Mouse (Mus musculus): Measurements from ENCODE around the gene Atp2c2. TPM values are rescaled to one million over a fixed set of nuclear protein-coding genes. Genes with fewer than 3 reads are reported as not detected.

The Atp2c2 gene
- total RNA-seq, 1 experiment from 2014 or later = 0.67 TPM

- no peak for DNase-seq
Measured at GRCm38 (mm10) chr8:119742409-119742808, 42.6 kb downstream of the Atp2c2 start.

DNA sequence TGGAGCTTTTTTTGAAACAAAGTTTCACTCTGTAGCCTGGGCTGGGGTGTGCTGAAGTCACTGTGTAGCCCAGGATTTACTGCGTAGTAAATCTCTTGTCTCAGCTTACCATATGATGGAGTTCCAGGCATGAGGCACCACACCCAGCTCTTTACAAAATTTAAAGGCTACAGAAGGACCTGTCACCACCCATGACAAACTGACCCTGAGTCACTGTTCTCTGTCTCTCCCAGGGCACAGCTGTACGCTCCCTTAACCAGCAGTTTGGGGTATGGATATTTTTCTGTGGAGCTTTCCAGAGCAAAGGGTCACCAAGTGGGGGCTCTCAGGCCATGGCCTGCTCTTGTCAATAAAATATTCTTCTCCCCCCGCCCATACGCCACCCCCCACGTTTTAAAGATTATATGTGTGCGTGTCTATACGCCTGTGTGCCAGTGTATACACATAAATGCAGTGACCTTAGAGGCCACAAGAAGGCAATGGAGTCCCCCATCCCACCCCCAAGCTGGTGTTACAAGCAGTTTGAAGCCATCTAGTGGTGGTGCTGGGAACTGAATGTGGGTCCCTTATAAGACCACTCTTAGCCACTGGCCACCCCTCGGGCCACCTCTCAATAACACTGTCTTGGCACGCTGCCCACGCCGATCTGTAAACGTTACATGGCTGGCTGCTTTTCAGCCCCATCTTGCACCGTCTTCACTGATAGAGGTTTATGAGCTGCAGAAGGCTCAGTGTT lies 43.6 kb downstream of the Atp2c2 start:
- peak; percentile 47 for DNase-seq

- no peak for DNase-seq
Measured at GRCm38 (mm10) chr8:119744604-119745003, 44.8 kb downstream of the Atp2c2 start.

- DNase-seq = no peak
Measured at GRCm38 (mm10) chr8:119755238-119756146, 55.7 kb downstream of the Atp2c2 start.

DNA sequence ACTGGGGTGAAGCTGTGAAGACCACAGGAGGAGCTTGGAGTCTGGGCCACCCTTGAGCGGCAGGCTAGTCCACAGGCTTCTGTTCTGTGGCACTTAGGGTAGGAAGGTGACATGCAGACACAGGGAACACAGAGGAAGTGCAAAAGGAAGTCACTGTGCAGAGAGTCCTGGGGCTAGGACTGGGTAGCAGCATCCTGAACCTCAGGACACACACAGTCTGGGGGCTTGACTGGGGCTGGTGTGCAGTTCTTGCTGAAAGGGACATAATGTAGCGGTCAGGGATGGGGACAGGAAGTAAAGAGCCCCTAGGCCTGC lies 56.3 kb downstream of the Atp2c2 start:
- DNase-seq = no peak

- no peak for DNase-seq
Measured at GRCm38 (mm10) chr8:119756538-119756937, 56.7 kb downstream of the Atp2c2 start.

GRCm38 (mm10) chr8:119761692-119762091 lies 61.9 kb downstream of the Atp2c2 start:
- no peak for DNase-seq

- no peak for DNase-seq
Measured at GRCm38 (mm10) chr8:119762226-119763220, 62.7 kb downstream of the Atp2c2 start.

DNA sequence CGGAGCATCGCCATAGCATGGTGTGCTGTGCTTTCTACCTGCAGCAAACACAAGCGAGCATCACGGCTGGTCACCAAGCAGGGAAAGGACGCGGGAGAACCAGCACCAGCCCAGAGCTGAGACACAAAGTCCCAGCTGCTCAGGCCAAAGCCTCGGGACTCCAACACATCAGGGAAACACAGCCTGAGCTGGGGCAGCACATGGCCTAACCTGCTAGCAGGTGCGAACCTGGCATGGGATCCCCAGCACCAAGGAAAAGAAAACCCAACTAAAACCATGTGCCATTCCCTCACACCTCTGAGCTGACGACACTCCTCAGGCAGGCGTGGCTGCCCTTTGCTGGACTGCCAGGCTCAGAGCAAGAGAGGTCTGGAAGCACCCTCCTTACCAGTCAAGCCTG lies 65.5 kb downstream of the Atp2c2 start:
- no peak for DNase-seq

DNA sequence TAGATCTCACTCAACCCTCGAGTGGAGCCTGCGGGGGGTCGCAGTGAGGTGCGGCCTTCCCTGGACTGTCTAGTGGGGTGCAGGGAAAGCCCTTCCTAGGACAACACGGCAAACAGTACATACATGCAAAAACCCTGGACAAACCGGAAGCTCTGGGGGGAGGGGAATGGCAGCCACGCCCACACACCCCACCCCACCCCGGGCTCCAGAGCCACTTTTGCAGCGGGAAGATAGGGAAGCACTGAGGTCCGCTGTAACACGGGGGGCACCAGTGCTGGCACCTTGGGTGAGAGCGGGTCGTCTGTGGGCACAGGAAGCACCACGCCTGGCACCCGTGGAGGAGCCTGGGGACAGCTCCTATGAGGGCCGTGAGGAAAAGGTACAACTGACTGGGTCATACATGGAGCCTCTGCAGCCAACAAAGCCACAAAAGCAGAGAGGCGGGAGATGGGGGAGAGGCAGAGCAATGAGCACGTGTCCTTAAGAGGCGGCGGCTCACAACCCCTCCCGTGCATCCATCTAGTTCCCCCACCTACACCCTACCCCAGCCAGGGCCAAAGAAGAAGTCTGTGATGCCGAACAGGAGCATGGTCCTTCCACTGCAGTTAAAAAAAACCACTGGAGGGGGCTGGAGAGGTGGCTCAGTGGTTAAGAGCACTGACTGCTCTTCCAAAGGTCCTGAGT lies 66.1 kb downstream of the Atp2c2 start:
- DNase-seq = no peak

DNA sequence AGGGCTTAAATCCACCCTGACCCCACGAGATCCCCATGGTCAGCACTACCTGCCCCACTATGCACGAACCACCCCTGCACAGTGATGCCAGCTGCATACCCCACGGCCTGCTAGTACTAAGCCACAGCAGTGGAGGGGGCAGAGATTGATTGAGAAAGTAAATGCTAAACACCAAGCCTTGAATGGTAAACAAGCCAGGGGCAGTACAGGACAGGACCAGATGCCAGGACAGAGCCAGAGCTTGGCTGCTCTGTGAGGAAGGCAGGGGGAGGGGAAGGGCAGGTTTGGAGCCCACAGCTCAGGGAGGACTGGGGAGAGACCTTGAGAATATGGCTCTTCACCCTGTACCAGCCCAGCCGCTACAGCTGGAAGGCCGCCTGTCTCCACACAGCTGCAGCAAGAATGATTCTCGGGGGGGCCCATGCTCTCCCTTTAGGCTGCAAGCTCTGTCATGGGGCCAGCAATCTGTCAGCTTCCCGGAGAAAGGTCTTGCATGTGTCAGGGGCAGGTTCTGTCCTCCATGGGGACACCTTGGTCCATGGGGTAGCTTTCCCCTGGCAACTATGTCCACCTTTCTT lies 76.9 kb downstream of the Atp2c2 start:
- no peak for DNase-seq

DNA sequence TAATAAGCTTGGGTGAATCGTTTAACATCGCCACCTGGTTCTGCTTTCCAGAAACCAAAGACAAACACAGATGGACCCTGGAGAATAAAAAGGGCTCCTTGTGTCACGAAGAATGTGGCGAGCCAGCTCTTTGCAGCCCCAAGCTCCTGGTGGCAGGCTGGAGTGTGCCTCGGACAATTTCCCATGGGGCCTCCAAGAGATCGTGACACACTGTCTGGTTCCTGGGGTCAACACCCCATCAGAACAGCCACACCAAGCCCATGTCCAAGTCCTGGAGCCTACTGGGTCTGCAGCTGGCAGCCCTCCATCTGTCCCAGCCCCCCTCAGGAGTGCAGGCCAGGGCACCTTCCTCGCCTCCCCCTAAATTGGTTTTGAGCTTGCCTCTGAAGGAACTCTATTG lies 78.0 kb downstream of the Atp2c2 start:
- DNase-seq = peak; percentile 29

DNA sequence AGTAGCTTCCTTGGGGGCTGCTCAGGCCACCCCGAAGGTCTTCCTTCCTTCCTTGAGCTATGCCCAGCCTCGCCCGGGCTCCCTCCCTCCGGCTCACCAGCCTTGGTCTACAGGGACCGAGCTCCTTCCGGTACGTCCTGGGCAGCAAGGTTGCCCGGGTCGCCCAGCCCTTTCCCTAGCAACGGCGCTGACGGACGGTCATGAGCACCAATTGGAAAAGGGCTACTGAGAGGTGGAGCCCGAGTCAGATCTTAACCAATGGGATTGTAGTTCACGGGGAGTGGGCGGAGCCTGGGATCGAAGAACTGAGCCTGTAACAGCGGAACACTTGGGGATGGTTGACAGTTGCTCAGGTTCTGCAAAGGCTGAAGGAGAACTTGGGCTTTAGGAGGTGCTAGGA lies 78.5 kb downstream of the Atp2c2 start, which contains the start of gene Tldc1:
Tldc1 (minus strand) TSS at position 154 of the 400 bp plus-strand sequence.
- peak; percentile 99 for DNase-seq

DNA sequence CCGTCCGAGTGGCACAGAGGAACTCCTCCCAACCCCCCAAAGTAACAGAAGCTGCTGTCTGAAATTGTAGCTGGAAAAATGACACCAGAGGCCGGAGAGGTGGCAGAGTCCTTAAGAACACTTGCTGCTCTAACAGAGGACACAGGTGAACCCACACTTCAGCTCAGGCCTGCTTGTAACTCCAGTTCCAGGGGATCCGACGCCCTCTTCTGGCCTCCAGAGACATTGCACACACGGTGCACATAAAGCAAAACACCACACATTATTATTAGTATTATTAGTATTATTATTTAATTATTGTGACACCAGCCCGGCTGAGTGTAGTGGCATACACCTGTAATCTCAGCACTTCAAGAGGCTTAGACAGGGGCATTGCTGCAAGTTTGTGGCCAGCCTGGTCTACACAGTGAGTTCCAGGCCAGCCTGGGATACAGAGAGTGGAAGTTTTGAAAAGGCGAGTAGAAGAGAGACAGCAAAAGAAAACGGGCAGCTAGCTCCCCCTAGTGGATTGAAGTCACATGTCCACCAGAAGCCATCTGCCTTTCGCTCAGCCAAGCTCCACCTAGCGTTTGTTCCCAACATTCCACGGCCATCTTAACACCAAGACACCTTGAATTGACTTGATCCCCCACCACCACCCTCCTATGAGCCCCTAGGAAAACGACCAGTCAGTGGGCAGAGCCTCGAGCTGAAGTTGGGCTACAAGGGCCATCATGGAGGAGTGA lies 79.4 kb downstream of the Atp2c2 start:
- peak; percentile 73 for DNase-seq

GRCm38 (mm10) chr8:119780402-119781049 lies 80.7 kb downstream of the Atp2c2 start:
- DNase-seq = no peak

- no peak for DNase-seq
Measured at GRCm38 (mm10) chr8:119781086-119781840, 81.5 kb downstream of the Atp2c2 start.

DNA sequence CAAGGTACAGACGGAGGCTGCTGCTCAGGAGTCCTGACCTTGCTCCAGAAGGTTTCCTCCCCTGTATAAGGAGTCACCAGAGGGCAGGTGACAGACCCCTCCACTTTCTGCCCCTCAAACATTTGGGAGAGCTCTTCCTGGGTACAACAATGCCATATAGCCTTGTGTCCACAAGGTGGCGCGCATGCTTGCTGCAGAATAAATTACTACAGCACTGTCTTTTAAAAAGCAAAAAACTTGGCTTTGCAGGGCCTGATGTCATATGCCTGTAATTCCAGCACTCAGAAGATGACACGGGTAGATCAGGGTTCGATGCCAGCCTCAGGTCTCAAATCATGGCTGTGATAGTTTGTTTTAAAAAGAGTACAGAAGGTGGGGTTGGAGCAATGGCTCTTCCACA lies 82.9 kb downstream of the Atp2c2 start:
- peak; percentile 82 for DNase-seq

DNA sequence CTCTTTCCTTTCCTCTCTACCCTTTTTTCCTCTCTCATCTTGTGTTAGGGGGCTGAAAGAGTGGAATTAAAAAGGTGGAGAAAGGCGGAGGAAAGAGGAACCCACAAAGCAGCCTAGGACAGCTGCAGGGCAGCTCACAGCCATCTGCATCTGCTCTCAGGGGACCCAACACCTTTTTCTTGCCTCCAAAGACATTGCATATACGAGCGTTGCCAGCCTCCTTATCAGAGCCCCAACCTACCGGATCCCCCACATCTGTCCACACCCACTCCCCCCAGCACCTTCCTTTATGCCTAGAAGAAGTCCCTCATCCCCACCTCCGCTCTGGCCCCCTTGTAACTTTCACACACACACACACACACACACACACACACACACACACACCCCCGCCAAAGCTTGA lies 83.8 kb downstream of the Atp2c2 start:
- no peak for DNase-seq

GRCm38 (mm10) chr8:119784141-119784574 lies 84.3 kb downstream of the Atp2c2 start:
- no peak for DNase-seq
